Mouse (Mus musculus): ENCODE data around the gene Sptlc2.

DNA sequence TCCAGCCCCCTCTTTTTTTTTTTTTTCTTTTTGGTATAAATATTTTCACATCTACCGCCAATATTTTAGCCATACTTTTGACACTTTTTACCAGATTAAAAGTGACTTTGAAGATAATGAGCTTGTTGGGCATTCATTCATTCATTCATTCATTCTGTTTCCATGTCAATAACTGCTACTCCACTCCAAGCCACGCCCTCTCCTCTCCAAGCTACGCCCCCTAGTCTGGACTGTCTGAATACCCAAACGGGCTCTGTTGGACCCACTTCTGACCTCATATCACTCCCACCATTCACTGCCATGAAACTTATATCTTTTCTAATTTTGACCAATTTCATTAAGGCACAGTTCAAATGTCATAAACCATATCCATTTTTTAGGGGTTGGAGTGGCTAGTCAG is 87.0 kb downstream of the Sptlc2 start:
- TF ChIP-seq CTCF (IDR thresholded peaks at IDR 0.05; ENCODE audit: borderline replicate concordance, extremely low read depth, insufficient read depth, insufficient read length) (no peak), POLR2A (IDR thresholded peaks at IDR 0.05; ENCODE audit: borderline replicate concordance, extremely low read depth, insufficient read depth, insufficient read length, poor library complexity, severe bottlenecking) (no peak)

Data from brain, embryonic 14.5 days (tissue).